In the genomic region with DNA sequence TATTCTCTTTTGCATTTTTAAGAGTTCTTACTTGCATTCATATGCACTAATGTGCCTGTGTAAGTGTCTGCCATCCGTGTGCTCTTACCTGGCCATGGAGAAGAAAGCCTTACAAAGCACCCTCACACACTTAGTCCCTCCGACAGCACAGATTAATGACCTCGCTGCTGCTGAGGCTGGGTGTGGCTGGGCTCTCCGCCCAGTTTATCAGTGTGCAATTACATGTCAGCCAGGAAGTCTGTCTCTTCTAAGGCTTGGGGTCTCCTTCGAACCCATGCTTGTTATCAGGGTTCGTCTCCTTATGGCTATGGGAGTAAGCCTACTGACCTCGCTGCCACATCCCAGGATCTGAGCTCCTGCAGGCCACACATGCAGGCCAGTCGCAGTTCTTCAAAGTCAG, we compare ENCODE assay signal across 1 mouse cellular context.
TF ChIP-seq lines count a peak whose summit lies in the region.

No protein-coding gene starts in this region.

TF ChIP-seq in MEL, 35 proteins besides CTCF, POLR2A, EP300 and RAD21:
- TF ChIP-seq JUND (IDR thresholded peaks at IDR 0.05; ENCODE audit: low read depth, low read length) = no peak
- no peak for TF ChIP-seq CHD2 (IDR thresholded peaks at IDR 0.05; ENCODE audit: low read length)
- no peak for TF ChIP-seq TCF12 (IDR thresholded peaks at IDR 0.05; ENCODE audit: low read depth, low read length)
- TF ChIP-seq RCOR1 (IDR thresholded peaks at IDR 0.05; ENCODE audit: low read depth, low read length) = peak; percentile 57; the same call in 1 of the 2 replicates
- TF ChIP-seq ZMIZ1 (IDR thresholded peaks at IDR 0.05; ENCODE audit: low read depth, low read length) = no peak
- TF ChIP-seq GATA1 (IDR thresholded peaks at IDR 0.05; ENCODE audit: low read depth, low read length) = peak; percentile 58
